Mouse (Mus musculus): Measurements from ENCODE around the gene Rph3al. TPM values are rescaled to one million over a fixed set of nuclear protein-coding genes. Genes with fewer than 3 reads are reported as not detected.

Rph3al gene
- total RNA-seq, 2 experiments from 2014 or later = 9.8 to 11.5 TPM

DNA sequence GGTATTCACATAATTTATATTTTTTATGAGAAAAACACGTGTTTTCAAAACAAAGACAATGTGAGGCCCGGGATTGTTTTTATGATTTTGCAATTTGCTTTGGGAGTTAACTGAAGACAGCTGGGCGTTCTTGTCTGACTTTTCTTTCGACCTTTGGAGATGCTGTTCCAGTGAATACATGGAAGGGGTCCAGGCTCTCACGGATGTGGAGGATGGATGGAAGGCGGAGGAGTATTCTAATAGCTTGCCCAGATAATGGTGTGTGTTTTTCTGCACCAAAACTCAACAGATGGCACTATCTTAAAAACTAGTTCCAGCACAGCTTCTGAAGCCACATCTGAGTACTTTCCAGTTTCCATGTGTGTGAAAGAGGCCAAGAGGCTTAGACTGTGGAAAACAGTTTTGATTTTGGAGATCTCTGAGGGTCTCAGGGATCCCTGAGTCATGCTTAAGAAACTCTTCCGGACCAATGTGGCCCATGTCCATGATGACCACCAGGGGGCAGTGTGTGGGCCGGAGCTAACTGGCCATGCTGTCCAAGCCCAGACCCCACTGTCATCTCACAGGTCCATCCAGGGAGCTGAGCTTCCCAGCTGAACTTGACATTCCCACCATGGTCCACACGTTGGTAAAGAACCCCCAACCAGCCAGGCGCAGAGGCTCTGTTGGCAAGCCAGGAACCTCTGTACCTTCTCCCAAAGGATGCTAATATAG is 25.1 kb downstream of the Rph3al start:
- DNase-seq (ENCODE audit: low spot score) = peak; percentile 52
- intact Hi-C loops (cut with DNase I) = loop anchor here (2.0 to 5.0 kb wide), 2 partner anchors 196 to 254 kb away; no protein-coding TSS in a partner anchor

DNA sequence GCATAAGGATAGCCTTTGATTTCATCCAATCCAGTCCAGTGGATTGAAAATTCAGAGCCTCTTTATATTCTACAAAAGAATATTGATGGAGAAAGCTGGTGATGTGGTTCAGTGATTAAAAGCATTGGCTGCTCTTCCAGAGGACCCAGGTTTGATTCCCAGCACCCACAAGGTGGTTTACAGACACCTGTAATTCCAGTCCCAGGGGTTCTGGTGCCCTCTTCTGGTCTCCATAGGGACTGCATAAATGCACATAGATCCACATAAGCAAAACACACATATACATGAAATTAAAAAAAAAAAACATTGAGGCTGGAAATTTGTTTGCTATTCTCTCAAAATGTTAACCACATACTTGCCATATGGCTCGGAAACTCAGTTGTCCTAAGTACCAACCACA is 26.3 kb downstream of the Rph3al start:
- intact Hi-C loops (cut with DNase I) = loop anchor here (2.0 to 5.0 kb wide), 3 partner anchors 127 to 255 kb away; no protein-coding TSS in a partner anchor
- no peak for DNase-seq (ENCODE audit: low spot score)

- intact Hi-C loops (cut with DNase I) = loop anchor here (2.0 to 5.0 kb wide), 2 partner anchors 125 to 193 kb away; no protein-coding TSS in a partner anchor
- DNase-seq (ENCODE audit: low spot score) = no peak
Measured at GRCm38 (mm10) chr11:75909702-75910429, 28.4 kb downstream of the Rph3al start.

DNA sequence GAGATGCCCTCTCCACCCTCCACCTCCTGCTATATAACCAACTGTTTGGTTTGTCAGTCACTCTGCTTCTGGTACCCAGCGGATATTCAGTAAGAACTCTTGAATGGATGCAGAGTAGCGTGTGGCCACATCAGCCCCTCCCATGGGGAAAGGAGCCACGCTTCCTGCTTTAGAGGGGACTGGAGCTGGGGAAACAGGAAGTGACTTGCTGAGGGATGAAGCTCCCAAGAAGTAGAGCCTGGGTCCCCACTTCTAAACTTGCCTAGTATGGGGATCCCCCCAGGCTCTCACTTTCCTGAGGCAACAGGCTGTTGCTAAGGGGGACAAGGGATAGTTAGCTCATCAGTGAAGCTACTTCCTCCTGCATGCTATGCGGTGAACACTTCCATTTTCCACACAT is 30.8 kb downstream of the Rph3al start:
- intact Hi-C loops (cut with DNase I) = no loop called here
- DNase-seq (ENCODE audit: low spot score) = no peak

DNA sequence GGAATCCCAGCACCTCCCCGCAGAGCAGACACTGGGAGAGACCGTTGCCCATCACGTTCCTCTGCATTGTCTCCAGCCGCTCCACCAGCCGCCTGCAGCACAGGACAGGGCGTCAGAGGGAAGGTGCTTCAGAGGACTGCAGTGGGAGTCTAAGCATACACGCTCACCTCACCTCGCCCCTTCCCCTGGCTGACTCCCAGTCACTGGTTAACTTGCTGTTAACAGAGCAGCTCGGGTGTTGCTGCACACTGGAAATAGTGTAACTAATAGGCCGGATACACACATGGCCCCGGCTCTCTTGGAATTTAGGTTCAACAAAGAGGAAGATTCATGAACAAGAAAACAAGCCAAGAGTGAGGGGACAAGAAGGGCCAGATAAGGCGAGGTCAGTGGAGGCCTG is 31.7 kb downstream of the Rph3al start:
- DNase-seq (ENCODE audit: low spot score) = no peak
- intact Hi-C loops (cut with DNase I) = no loop called here

DNA sequence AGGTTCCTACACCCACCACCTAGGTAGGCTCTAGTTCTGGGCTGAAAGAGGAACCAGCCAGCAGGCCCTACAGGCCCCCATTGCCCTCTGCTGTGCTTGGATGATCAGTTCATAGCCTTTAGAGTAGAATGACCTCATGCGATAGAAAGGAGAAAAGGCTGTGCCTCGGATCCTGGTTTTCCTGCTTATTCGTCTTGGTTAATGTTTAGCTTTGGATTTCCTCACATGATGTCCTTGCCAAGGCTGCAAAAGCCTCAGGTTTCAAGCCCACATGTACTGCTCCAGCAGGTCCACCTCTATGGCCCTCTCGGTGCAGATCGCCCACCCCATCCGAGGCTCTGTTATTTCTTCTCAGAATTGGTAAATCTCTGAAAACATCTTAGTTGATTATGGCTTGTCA is 33.2 kb downstream of the Rph3al start:
- intact Hi-C loops (cut with DNase I) = no loop called here

GRCm38 (mm10) chr11:75904501-75904900 is 33.7 kb downstream of the Rph3al start:
- no peak for DNase-seq (ENCODE audit: low spot score)
- intact Hi-C loops (cut with DNase I) = no loop called here

More for the DNA sequence above, 33.2 kb downstream of the Rph3al start:
- no peak for DNase-seq (ENCODE audit: low spot score)

DNA sequence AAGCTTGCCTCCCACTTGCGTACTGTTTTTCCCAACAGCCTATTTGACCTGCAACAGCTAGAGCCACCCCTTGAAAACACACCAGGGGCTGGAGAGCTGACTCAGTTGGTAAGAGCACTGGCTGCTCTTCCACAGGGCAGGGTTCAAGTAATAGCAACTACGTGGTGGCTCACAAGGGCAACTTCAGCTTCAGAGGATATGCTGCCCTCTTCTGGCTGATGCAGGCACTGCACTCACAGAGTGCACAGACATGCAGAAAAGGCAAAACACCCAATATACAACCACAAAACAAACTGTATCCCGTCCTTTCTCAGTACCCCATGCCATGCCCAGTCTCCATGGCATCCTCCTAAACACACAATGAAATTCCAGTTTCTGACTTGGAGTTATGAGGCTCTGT is 34.7 kb downstream of the Rph3al start:
- intact Hi-C loops (cut with DNase I) = no loop called here
- no peak for DNase-seq (ENCODE audit: low spot score)

- DNase-seq (ENCODE audit: low spot score) = no peak
- intact Hi-C loops (cut with DNase I) = no loop called here
Measured at GRCm38 (mm10) chr11:75901339-75901738, 36.9 kb downstream of the Rph3al start.

DNA sequence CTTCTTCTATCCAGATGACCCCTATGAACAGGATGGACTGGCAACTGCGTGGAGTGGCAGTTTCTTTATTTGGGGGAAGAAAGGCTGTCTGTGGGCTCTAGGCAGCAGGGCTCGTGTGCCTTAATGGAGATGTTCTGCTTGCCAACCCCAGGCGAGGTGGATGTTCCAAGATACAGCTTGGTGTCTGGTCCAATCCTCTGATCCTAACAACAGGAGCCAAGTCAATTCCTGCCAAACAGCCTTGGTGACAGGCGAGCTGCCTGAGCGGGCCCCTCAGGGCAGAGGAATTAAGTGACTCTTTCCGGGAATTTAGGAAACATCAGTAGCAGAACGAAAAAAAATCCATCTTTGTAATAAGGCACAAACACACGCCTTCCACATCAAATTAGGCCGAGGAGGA is 38.6 kb downstream of the Rph3al start:
- DNase-seq (ENCODE audit: low spot score) = no peak
- intact Hi-C loops (cut with DNase I) = no loop called here

GRCm38 (mm10) chr11:75898532-75898931 is 39.7 kb downstream of the Rph3al start:
- DNase-seq (ENCODE audit: low spot score) = no peak
- intact Hi-C loops (cut with DNase I) = no loop called here

GRCm38 (mm10) chr11:75894791-75895420 is 43.3 kb downstream of the Rph3al start:
- intact Hi-C loops (cut with DNase I) = no loop called here
- no peak for DNase-seq (ENCODE audit: low spot score)

- intact Hi-C loops (cut with DNase I) = no loop called here
- no peak for DNase-seq (ENCODE audit: low spot score)
Measured at GRCm38 (mm10) chr11:75893956-75894355, 44.3 kb downstream of the Rph3al start.

DNA sequence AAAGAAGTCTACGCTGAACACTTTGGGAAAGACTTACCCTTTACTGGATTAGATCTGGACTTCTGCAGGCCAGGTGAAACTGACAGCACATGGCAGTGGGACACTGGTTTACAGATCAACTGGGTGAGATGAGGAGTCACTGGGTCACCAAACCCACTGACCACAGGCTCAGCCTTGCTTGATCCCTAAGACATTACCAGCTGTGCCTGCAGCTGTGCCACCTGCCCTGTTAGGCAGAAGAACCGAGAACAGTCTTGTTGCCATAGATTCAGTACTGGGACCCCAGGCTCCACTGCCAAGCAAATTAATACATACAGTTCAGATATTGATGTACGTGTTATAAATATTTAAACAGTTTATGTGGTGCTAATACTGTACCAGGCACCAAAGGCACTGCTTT is 50.9 kb downstream of the Rph3al start:
- no peak for DNase-seq (ENCODE audit: low spot score)
- intact Hi-C loops (cut with DNase I) = no loop called here

- intact Hi-C loops (cut with DNase I) = no loop called here
- DNase-seq (ENCODE audit: low spot score) = no peak
Measured at GRCm38 (mm10) chr11:75881234-75881633, 57.0 kb downstream of the Rph3al start.

GRCm38 (mm10) chr11:75880064-75880463 is 58.2 kb downstream of the Rph3al start:
- DNase-seq (ENCODE audit: low spot score) = no peak
- intact Hi-C loops (cut with DNase I) = no loop called here

- DNase-seq (ENCODE audit: low spot score) = no peak
- intact Hi-C loops (cut with DNase I) = no loop called here
Measured at GRCm38 (mm10) chr11:75878460-75878859, 59.8 kb downstream of the Rph3al start.

DNA sequence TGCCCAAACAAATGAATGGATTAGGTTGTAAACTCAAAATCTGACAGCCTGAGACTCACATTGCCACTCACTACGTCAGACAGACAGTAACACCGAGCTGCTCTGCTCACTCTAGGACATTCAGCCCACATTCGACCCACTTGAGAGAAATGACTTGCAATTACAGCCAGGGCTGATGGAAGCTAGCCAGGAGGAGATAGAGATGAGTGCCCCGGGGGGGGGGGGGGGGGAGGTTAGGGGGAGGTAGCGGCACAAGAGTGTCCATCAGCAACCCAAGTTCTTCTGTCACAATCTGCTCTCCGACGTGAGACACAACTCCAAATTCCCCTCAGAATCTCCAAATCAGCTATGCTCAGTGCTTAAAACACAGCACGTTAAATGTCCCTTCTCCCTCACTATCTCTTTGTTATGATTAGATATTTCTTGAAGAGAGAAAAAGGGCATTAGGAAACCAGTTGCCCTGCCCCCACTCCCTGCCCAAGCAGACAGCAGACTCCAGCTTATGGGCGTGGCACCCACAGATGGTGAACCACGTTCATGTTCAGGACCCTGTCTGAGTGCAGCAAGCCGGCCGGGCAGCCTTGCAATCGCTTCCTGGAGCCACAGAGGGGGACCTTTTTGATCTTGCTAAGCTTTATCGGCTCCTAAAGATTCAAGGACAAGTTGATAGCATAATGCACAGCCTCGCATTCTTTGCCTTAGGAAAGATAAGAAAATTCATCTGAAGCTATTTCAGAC is 62.0 kb downstream of the Rph3al start:
- intact Hi-C loops (cut with DNase I) = no loop called here
- DNase-seq (ENCODE audit: low spot score) = no peak

- intact Hi-C loops (cut with DNase I) = no loop called here
- no peak for DNase-seq (ENCODE audit: low spot score)
Measured at GRCm38 (mm10) chr11:75871688-75872087, 66.5 kb downstream of the Rph3al start.

DNA sequence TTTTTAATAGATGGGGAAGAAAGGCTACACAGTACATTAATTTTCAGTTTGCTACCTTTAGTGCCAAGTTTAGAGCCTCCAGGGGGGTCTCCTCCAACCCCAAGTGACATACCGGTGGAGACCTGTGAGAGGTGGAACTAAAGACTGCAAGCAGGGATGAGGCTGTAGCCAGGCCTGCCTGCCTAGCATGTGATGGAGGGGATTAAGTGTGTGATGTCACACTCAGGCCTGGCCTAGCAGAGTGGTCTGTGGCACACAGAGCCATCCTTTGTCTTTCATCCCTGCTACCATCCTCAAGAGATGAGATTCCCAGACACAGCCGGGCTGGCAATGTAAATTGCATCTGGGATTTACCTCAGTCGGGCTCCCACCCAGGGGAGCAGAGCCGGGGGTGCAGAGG is 67.3 kb downstream of the Rph3al start:
- intact Hi-C loops (cut with DNase I) = no loop called here
- no peak for DNase-seq (ENCODE audit: low spot score)
